Mouse (Mus musculus): ENCODE results near the gene Rreb1. TPM values are rescaled to one million over a fixed set of nuclear protein-coding genes. Genes with fewer than 3 reads are reported as not detected.

The Rreb1 gene
- total RNA-seq, 2 experiments from 2014 or later, result 17.1 to 20.8 TPM

DNA sequence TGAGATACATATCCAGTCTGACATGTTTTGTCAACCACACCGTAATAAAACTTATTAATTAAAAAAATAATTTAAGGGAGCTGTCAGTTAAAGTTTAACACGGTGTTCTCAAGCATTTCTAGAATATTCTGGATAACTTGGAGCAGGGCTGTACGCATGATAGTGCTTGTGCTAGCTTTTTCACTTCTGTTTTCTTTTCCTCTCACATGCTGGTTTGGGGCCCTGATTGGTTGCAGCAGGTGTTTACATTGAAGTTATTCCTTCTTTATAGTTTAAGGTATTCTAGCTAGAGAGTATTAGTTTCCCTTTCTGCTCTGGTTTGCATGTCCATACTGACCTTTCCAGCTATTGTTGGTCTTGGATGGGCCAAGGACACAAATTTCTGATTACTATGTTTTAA is 82.6 kb downstream of the Rreb1 start:
- intact Hi-C loops (cut with DNase I), result no loop called here
- no peak for DNase-seq (ENCODE audit: extremely low spot score in 1 of 2, low spot score in 2 of 2)

DNA sequence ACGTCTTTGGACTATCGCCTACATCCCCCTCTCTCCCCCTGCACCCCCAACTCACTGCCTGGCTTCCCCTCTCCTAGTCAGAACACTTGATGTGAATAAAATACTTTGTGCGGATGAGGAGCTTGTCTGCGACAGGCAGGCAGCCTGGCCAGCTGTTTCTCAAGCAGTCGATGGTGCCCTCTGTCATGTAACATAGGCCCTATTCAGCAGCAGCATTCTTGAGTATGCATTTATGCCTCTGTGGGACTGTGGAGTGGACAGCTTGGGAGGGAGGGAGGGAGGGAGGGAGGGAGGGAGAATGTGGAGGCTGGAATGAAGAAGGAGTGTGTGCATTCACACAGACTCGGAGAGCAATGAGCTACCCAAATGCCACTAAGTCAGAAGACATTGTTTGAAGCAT is 84.3 kb downstream of the Rreb1 start:
- intact Hi-C loops (cut with DNase I), result no loop called here
- DNase-seq (ENCODE audit: extremely low spot score in 1 of 2, low spot score in 2 of 2), result peak; percentile 13 to 20

DNA sequence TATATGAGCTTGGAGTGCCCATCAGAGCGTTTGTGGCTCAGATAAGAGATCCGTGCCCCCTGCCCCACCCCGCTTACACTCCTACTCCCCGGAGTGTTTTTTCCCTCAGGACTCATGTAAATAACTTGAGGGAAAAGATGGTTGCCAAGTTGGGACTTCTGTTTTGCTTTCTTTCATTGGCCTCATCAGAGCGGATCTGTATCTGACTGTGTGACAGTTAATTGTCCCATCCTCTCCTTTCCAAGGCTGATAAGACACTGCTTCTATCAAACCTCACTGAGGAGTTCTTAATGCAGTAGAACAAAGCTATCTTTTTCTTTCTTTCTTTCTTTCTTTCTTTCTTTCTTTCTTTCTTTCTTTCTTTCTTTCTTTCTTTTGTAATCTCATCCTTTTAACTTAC is 85.4 kb downstream of the Rreb1 start:
- DNase-seq (ENCODE audit: extremely low spot score in 1 of 2, low spot score in 2 of 2), result no peak
- intact Hi-C loops (cut with DNase I), result no loop called here

DNA sequence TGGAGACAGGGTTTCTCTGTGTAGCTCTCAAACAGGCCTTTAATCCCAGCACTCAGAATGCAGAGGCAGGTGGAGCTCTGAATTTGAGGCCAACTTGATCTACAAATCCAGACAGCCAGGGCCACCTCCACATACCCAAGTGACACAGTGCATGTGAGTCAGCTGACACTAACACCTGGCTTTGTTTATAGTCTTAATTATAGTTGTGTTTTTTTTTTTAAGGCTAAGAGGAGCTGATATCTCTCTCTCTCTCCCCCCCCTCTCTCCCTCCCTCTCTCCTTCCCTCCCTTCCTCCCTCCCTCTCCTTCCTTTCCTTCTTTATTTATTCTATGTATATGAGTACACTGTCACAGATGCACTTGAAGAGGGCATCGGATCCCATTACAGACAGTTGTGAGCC is 86.5 kb downstream of the Rreb1 start:
- no peak for DNase-seq (ENCODE audit: extremely low spot score in 1 of 2, low spot score in 2 of 2)
- intact Hi-C loops (cut with DNase I), result no loop called here

DNA sequence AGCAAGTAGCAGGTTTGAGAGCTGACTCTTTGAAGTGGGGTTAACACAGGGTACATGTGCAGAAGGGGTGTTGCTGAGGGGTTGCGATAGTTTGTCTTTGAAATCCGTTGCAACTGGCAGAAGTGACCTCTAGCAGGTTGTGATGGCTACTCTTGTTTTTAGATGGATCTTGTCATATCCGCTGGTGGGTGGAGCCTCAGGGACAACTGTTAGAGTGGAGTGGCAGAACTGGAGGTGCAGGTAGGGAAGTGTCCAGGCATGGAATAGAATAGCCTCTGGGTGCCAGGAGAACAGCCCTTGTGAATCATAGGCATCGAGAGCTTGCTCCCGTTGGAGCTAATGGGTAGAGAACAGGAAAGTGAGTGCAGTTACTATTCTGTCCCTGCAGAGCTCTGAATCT is 88.1 kb downstream of the Rreb1 start:
- intact Hi-C loops (cut with DNase I), result no loop called here
- no peak for DNase-seq (ENCODE audit: extremely low spot score in 1 of 2, low spot score in 2 of 2)

DNA sequence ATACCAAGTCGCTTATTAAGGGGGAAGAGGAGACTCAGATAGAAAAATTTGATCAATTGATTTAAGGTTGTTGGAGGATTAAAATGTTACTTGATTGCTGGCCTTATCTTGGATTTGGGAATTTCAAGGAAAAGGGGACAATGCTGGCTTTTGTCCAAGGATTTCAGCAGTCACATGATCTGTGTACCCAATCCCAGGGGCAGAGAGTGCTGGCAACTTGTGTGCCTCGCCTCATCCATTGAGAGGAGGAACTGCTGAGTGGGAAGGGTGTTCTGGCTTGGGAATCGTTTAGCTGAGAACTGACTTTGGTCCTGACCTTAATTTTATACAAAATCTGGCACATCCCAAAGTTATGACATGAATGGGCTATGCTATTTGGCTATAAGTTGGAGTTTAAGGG is 88.6 kb downstream of the Rreb1 start:
- DNase-seq (ENCODE audit: extremely low spot score in 1 of 2, low spot score in 2 of 2), result no peak
- intact Hi-C loops (cut with DNase I), result no loop called here

- intact Hi-C loops (cut with DNase I), result no loop called here
- no peak for DNase-seq (ENCODE audit: extremely low spot score in 1 of 2, low spot score in 2 of 2)
Observed at GRCm38 (mm10) chr13:37870118-37870908, 92.1 kb downstream of the Rreb1 start.

DNA sequence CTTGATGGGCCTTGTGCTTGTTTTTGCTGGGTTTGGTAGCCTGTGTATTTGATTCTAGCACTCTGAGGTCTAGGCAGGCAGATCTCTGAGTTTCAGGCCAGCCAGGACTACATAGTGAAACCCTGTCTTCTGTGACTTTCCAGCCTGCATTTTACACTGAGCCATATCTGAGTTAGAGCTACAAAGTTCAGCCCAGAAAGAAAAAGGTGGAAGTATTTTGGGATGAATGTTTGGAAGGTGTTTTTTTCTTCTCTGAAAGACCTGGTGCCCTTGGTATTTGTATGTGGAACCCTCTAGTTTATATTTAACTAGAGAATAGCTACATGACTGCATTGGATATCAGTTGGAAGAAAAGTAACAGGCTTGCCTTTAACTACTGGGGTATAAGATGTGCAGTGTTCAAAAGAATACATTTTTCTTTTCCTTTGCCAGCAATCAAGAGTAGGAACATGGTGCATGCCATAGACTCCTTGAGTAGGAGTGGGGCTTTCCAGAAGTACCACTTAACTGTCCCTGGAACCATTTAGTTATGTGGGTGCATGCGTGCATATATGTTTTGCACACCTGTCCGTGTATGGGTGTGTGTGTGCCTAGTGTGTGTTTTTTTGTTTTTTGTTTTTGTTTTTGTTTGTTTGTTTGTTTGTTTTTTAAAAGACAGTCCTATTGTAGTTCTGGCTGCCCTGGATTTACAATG is 94.1 kb downstream of the Rreb1 start:
- intact Hi-C loops (cut with DNase I), result no loop called here

DNA sequence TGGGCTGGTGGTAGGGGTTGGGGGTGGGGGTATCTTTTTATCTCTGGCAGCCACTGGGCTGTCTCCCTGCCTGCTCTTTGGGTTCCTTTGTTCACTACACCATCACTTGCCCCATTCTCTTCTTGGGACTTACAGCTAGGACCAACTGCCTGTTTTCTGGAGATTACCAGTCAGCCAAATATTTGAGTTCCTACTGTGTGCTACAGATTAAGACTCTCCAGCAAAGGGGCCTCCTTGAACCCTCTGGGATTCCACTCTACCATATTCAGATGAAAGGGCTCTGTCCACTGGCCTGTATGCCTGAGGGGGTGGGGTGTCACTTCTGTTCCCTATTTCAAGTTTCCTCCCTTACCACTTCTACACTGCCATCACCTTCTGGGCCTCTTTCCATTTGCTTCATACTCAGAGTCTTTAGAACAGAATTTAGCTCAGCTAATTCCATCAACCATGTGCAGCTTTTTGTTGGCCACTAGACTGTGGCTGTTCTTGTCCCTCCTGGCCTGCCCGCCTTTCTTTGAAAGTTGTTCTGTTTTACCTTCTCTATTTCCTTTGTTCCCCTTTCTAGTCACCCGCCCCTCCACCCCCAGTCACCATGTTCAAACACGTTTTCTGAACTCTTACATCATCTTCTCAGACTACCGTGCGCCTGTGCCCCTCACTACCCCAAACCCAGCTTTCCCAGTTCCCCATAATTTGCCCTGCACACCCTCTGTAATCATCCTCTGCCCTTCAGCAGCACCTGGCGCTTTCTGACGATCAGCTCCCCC is 95.1 kb downstream of the Rreb1 start:
- intact Hi-C loops (cut with DNase I), result no loop called here

More for the DNA sequence above, 94.1 kb downstream of the Rreb1 start:
- no peak for DNase-seq (ENCODE audit: extremely low spot score in 1 of 2, low spot score in 2 of 2)

GRCm38 (mm10) chr13:37875919-37876318 is 97.7 kb downstream of the Rreb1 start:
- intact Hi-C loops (cut with DNase I), result no loop called here
- DNase-seq (ENCODE audit: extremely low spot score in 1 of 2, low spot score in 2 of 2), result no peak

More for the DNA sequence above, 95.1 kb downstream of the Rreb1 start:
- DNase-seq (ENCODE audit: extremely low spot score in 1 of 2, low spot score in 2 of 2), result no peak

DNA sequence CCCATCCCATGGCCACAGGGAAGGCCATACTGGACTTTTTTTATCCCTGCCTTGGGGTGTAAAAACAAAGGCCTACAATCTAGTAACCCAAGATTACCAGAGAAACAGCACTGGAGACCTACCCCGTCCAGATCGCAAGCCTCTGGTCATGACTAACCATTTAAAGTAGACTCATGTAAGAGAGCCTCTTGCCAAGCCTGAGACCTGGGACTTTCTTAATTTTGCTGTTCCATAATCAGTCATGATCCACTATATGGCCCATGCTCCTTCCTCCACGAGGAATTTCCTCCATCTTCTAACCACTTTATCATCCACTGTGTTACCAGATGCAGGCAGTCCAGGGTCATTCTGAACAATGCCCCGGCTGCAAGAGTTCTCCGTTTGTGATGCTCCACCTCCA is 98.2 kb downstream of the Rreb1 start:
- no peak for DNase-seq (ENCODE audit: extremely low spot score in 1 of 2, low spot score in 2 of 2)
- intact Hi-C loops (cut with DNase I), result no loop called here

GRCm38 (mm10) chr13:37876836-37877235 is 98.6 kb downstream of the Rreb1 start:
- no peak for DNase-seq (ENCODE audit: extremely low spot score in 1 of 2, low spot score in 2 of 2)
- intact Hi-C loops (cut with DNase I), result no loop called here

GRCm38 (mm10) chr13:37877241-37877640 is 99.0 kb downstream of the Rreb1 start:
- DNase-seq (ENCODE audit: extremely low spot score in 1 of 2, low spot score in 2 of 2), result no peak

GRCm38 (mm10) chr13:37878918-37879331 is 100.7 kb downstream of the Rreb1 start:
- intact Hi-C loops (cut with DNase I), result no loop called here
- DNase-seq (ENCODE audit: extremely low spot score in 1 of 2, low spot score in 2 of 2), result no peak

More at GRCm38 (mm10) chr13:37877241-37877640, 99.0 kb downstream of the Rreb1 start:
- intact Hi-C loops (cut with DNase I), result no loop called here

- no peak for DNase-seq (ENCODE audit: extremely low spot score in 1 of 2, low spot score in 2 of 2)
- intact Hi-C loops (cut with DNase I), result no loop called here
Observed at GRCm38 (mm10) chr13:37879556-37879955, 101.4 kb downstream of the Rreb1 start.

GRCm38 (mm10) chr13:37880035-37880434 is 101.8 kb downstream of the Rreb1 start:
- intact Hi-C loops (cut with DNase I), result no loop called here
- no peak for DNase-seq (ENCODE audit: extremely low spot score in 1 of 2, low spot score in 2 of 2)

DNA sequence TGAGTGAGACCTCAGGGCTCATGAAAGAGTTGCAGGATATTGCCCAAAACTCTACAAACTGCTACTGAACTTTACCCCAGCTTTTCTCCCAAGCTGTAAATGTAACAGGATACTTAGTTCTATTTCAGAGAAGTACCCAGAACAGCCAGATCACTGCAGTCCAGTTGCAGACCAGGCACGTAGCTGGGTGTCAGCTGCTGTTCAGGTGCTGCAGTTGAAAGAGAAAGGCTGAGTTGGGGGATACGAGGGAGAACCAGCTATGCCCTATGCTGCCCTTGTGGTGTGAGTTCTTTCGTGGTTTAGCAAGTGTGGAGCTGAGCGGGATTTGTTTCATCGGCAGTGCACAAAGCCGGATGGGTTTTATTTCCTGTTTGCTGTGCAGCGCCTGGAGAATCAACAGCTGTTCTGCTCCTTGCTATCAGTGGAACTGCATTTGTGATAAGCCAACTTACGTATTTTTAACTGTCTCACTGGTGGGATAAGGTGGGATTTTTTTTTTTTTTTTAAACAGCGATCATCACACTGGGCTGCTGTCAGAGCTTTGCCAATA is 102.5 kb downstream of the Rreb1 start:
- DNase-seq (ENCODE audit: extremely low spot score in 1 of 2, low spot score in 2 of 2), result no peak
- intact Hi-C loops (cut with DNase I), result no loop called here

DNA sequence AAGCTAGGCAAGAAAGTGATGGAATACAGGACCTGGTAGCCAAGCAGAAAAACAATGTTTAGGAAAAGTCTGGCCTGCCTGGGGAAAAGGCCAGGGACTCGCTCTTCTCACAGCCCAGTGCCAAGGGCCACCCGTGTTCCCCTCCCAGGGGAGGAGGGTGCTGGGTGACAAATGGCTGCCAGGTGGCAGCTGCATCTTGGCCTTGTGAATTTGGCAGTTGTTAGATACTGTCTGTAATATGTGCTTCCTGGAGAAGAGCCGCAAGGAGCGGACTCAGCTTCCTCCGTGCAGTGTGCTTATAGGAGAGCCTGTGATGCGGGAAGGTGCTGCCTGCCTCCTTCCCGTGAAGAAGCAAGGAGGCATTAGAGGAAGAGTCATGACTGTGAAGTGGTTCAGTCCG is 104.3 kb downstream of the Rreb1 start:
- intact Hi-C loops (cut with DNase I), result no loop called here
- no peak for DNase-seq (ENCODE audit: extremely low spot score in 1 of 2, low spot score in 2 of 2)

DNA sequence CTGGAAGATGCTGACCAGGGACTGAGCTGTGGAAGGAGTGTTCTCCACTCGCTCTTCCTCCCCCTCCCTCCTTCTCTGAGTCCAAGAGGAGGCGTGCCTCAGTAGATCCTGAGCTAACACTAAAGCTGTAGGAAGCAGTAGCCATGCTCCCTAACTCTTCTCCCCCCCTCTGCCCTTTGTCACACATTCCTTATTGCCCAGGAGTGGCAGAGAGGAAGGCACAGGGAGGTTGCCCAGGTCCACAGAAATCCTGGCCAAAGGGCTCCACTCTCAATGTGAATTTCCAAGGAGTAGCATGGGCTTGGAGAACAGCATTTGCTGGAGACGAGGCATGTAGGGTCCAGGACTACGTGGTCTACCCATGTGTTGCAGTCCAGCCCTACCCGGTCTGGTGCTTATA is 104.8 kb downstream of the Rreb1 start:
- intact Hi-C loops (cut with DNase I), result no loop called here
- no peak for DNase-seq (ENCODE audit: extremely low spot score in 1 of 2, low spot score in 2 of 2)
